Mouse (Mus musculus): Measurements from ENCODE around the gene 1700014D04Rik. TPM values are rescaled to one million over a fixed set of nuclear protein-coding genes. Genes with fewer than 3 reads are reported as not detected.
"Not testable (repeated sequence)": the region's sequence is repeated elsewhere in the genome, so short reads cannot be mapped to it uniquely, and the experiment has no call there.

Gene 1700014D04Rik
- 1 to 10 TPM in 1 of 2 experiments, under 1 TPM in 1; 0.87 to 1.4 TPM for total RNA-seq (2021)

- intact Hi-C loops (cut with DNase I), result no loop called here
- peak; percentile 60 to 88 for DNase-seq (ENCODE audit: low spot score in 2 of 2)
These were observed at the start of gene 1700014D04Rik for GRCm38 (mm10) chr13:59746711-59747110. 1700014D04Rik (minus strand) TSS chr13:59746752.

- no peak for DNase-seq (ENCODE audit: low spot score in 2 of 2)
- intact Hi-C loops (cut with DNase I), result no loop called here
These were observed 49.4 kb upstream of the 1700014D04Rik start for GRCm38 (mm10) chr13:59795807-59796465.

- intact Hi-C loops (cut with DNase I), result no loop called here
- DNase-seq (ENCODE audit: low spot score in 2 of 2), result no peak
These were observed 48.2 kb upstream of the 1700014D04Rik start for GRCm38 (mm10) chr13:59794786-59795185.

GRCm38 (mm10) chr13:59782145-59782544 lies 35.6 kb upstream of the 1700014D04Rik start, which contains the start of gene Gm49354:
Gm49354 (minus strand) TSS chr13:59782245.
- intact Hi-C loops (cut with DNase I), result no loop called here
- DNase-seq (ENCODE audit: low spot score in 2 of 2), result no peak

GRCm38 (mm10) chr13:59779744-59780264 lies 33.3 kb upstream of the 1700014D04Rik start:
- intact Hi-C loops (cut with DNase I); DNase-seq (ENCODE audit: low spot score in 2 of 2): not testable (repeated sequence)

- DNase-seq (ENCODE audit: low spot score in 2 of 2), result no peak
- intact Hi-C loops (cut with DNase I), result no loop called here
These were observed 32.7 kb upstream of the 1700014D04Rik start for GRCm38 (mm10) chr13:59779213-59779612.

- intact Hi-C loops (cut with DNase I), result no loop called here
These were observed 28.6 kb upstream of the 1700014D04Rik start for GRCm38 (mm10) chr13:59775168-59775567.

GRCm38 (mm10) chr13:59771257-59771656 lies 24.7 kb upstream of the 1700014D04Rik start:
- intact Hi-C loops (cut with DNase I), result loop anchor here (5.0 kb wide), 1 partner anchor 184 kb away; the partner anchor contains the start of genes Agtpbp1 and Naa35
- DNase-seq (ENCODE audit: low spot score in 2 of 2), result peak; percentile 62 to 71

More at GRCm38 (mm10) chr13:59775168-59775567, 28.6 kb upstream of the 1700014D04Rik start:
- no peak for DNase-seq (ENCODE audit: low spot score in 2 of 2)

GRCm38 (mm10) chr13:59770847-59771246 lies 24.3 kb upstream of the 1700014D04Rik start:
- DNase-seq (ENCODE audit: low spot score in 2 of 2), result peak in 1 of 2 experiments; percentile 37
- intact Hi-C loops (cut with DNase I), result loop anchor here (5.0 kb wide), 1 partner anchor 184 kb away; the partner anchor contains the start of genes Agtpbp1 and Naa35

- DNase-seq (ENCODE audit: low spot score in 2 of 2), result peak; percentile 87 to 91
- intact Hi-C loops (cut with DNase I), result loop anchor here (5.0 kb wide), 1 partner anchor 183 kb away; the partner anchor contains the start of genes Agtpbp1 and Naa35
These were observed 23.6 kb upstream of the 1700014D04Rik start for GRCm38 (mm10) chr13:59770164-59770562.

- peak; percentile 100 for DNase-seq (ENCODE audit: low spot score in 2 of 2)
- intact Hi-C loops (cut with DNase I), result loop anchor here (2.0 to 5.0 kb wide), 2 partner anchors 182 to 1131 kb away; partner anchors contain the start of genes Agtpbp1 and Naa35
These were observed 23.0 kb upstream of the 1700014D04Rik start, which contains the start of gene Isca1 for GRCm38 (mm10) chr13:59769296-59770163. Isca1 (minus strand) TSS chr13:59769810.

GRCm38 (mm10) chr13:59768531-59768930 lies 22.0 kb upstream of the 1700014D04Rik start:
- peak in 1 of 2 experiments; percentile 33 for DNase-seq (ENCODE audit: low spot score in 2 of 2)
- intact Hi-C loops (cut with DNase I), result loop anchor here (2.0 kb wide), 1 partner anchor 1130 kb away; no protein-coding TSS in a partner anchor

- intact Hi-C loops (cut with DNase I), result no loop called here
- DNase-seq (ENCODE audit: low spot score in 2 of 2), result no peak
These were observed 20.4 kb upstream of the 1700014D04Rik start for GRCm38 (mm10) chr13:59766786-59767515.

GRCm38 (mm10) chr13:59762791-59763190 lies 16.2 kb upstream of the 1700014D04Rik start:
- no peak for DNase-seq (ENCODE audit: low spot score in 2 of 2)
- intact Hi-C loops (cut with DNase I), result no loop called here

GRCm38 (mm10) chr13:59756906-59757305 lies 10.4 kb upstream of the 1700014D04Rik start:
- intact Hi-C loops (cut with DNase I), result no loop called here
- no peak for DNase-seq (ENCODE audit: low spot score in 2 of 2)

GRCm38 (mm10) chr13:59750310-59750709 lies 3.8 kb upstream of the 1700014D04Rik start:
- intact Hi-C loops (cut with DNase I), result no loop called here
- DNase-seq (ENCODE audit: low spot score in 2 of 2), result no peak

GRCm38 (mm10) chr13:59746164-59746563 lies 388 bp downstream of the 1700014D04Rik start:
- no peak for DNase-seq (ENCODE audit: low spot score in 2 of 2)
- intact Hi-C loops (cut with DNase I), result no loop called here

- intact Hi-C loops (cut with DNase I), result no loop called here
- DNase-seq (ENCODE audit: low spot score in 2 of 2), result peak in 1 of 2 experiments; percentile 73
These were observed 1.1 kb downstream of the 1700014D04Rik start for GRCm38 (mm10) chr13:59745462-59745861.

- intact Hi-C loops (cut with DNase I), result no loop called here
- DNase-seq (ENCODE audit: low spot score in 2 of 2), result no peak
These were observed 4.9 kb downstream of the 1700014D04Rik start for GRCm38 (mm10) chr13:59741697-59742096.
